Mouse (Mus musculus) spleen, postnatal 10 days (tissue): ENCODE data around the gene Sox2.

Experiments
- DNase-seq, 2 experiments: peaks; one replicate each; pipeline ENCODE4 v3.0.0; 2021 to 2022; ENCODE audit warnings: low spot score in 2 of 2

Sox2 gene

GRCm38 (mm10) chr3:34660542-34661290, 10.5 kb downstream of the Sox2 start:
- no peak for DNase-seq

GRCm38 (mm10) chr3:34661341-34662007, 11.3 kb downstream of the Sox2 start:
- no peak for DNase-seq

- DNase-seq, result no peak
Observed at GRCm38 (mm10) chr3:34662008-34662711, 12.0 kb downstream of the Sox2 start.

GRCm38 (mm10) chr3:34662712-34663655, 12.8 kb downstream of the Sox2 start:
- DNase-seq, result no peak

- DNase-seq, result no peak
Observed at GRCm38 (mm10) chr3:34663701-34664635, 13.8 kb downstream of the Sox2 start.

GRCm38 (mm10) chr3:34664636-34665531, 14.7 kb downstream of the Sox2 start:
- no peak for DNase-seq

- DNase-seq, result no peak
Observed at GRCm38 (mm10) chr3:34665751-34666665, 15.8 kb downstream of the Sox2 start.

- DNase-seq, result no peak
Observed at GRCm38 (mm10) chr3:34667180-34667579, 17.0 kb downstream of the Sox2 start.

GRCm38 (mm10) chr3:34667881-34668817, 17.9 kb downstream of the Sox2 start:
- DNase-seq, result no peak

GRCm38 (mm10) chr3:34671024-34671660, 20.9 kb downstream of the Sox2 start:
- no peak for DNase-seq

- no peak for DNase-seq
Observed at GRCm38 (mm10) chr3:34678840-34679239, 28.6 kb downstream of the Sox2 start.

GRCm38 (mm10) chr3:34679439-34679838, 29.2 kb downstream of the Sox2 start:
- no peak for DNase-seq

- no peak for DNase-seq
Observed at GRCm38 (mm10) chr3:34679921-34680320, 29.7 kb downstream of the Sox2 start.

- DNase-seq, result no peak
Observed at GRCm38 (mm10) chr3:34688072-34688471, 37.9 kb downstream of the Sox2 start.

GRCm38 (mm10) chr3:34691703-34692393, 41.6 kb downstream of the Sox2 start:
- no peak for DNase-seq

GRCm38 (mm10) chr3:34692394-34692745, 42.2 kb downstream of the Sox2 start:
- no peak for DNase-seq
